Mouse (Mus musculus) hindbrain, embryonic 15.5 days (tissue): ENCODE results near the gene Slc4a1. TPM values are rescaled to one million over a fixed set of nuclear protein-coding genes. Genes with fewer than 3 reads are reported as not detected.

Source experiments
- ATAC-seq: fragments of 200-750 bp; cut with Nextera tagmentation; 2 replicates; pipeline ENCODE4 v1.8.0; 2017; ENCODE audit warnings: low read depth, moderate number of reproducible peaks, moderate TSS enrichment; ENCODE audit not compliant: low FRiP score
- H3K27ac ChIP-seq: fragments of 300-500 bp; sonication (generic); replicated peaks from 2 replicates; pipeline ENCODE4 v1.5.1; 2015; ENCODE audit warnings: mild to moderate bottlenecking, inconsistent platforms
- H3K27me3 ChIP-seq: fragments of 300-500 bp; sonication (generic); 2 replicates; pipeline ENCODE4 v1.6.1; 2015; ENCODE audit warnings: control low read depth, inconsistent platforms
- H3K36me3 ChIP-seq: fragments of 300-500 bp; sonication (generic); 2 replicates; pipeline ENCODE4 v1.6.1; 2015; ENCODE audit warnings: control low read depth, inconsistent platforms
- H3K4me1 ChIP-seq: fragments of 300-500 bp; sonication (generic); replicated peaks from 2 replicates; pipeline ENCODE4 v1.6.1; 2015; ENCODE audit warnings: control low read depth, inconsistent platforms
- H3K4me2 ChIP-seq: fragments of 300-500 bp; sonication (generic); 2 replicates; pipeline ENCODE4 v1.6.1; 2015; ENCODE audit warnings: moderate library complexity, mild to moderate bottlenecking, inconsistent platforms
- H3K4me3 ChIP-seq: fragments of 300-500 bp; sonication (generic); 2 replicates; pipeline ENCODE4 v1.5.1; 2015; ENCODE audit warnings: mild to moderate bottlenecking, inconsistent platforms
- H3K9ac ChIP-seq: fragments of 300-500 bp; sonication (generic); 2 replicates; pipeline ENCODE4 v1.6.1; 2015; ENCODE audit warnings: inconsistent platforms
- H3K9me3 ChIP-seq: fragments of 300-500 bp; sonication (generic); 2 replicates; pipeline ENCODE4 v1.6.1; 2016; ENCODE audit warnings: control low read depth, inconsistent platforms
- WGBS: fragments of 180-500 bp; shearing (Covaris S2); methylation state at CpG from one replicate; pipeline ENCODE4 v1.1.7; 2015; 5-methylcytosine and 5-hydroxymethylcytosine counted together
- polyA plus RNA-seq: library from polyadenylated mRNA; unstranded; fragments of >200 nt; fragmentation: Nextera tagmentation; extraction: Ambion mirVana; gene quantifications from 2 replicates; pipeline ENCODE4 v1.2.1, GENCODE M21; 2015

Gene Slc4a1
- polyA plus RNA-seq, 1 experiment from 2014 or later, result 3.4 TPM

GRCm38 (mm10) chr11:102352378-102352777, 13.6 kb downstream of the Slc4a1 start:
- H3K9me3 ChIP-seq, result no peaks in the 10 kb centered on the region
- H3K27me3 ChIP-seq, result no peaks in the 10 kb centered on the region
- no peak overlapping the region for H3K27ac ChIP-seq
- no peaks in the 10 kb centered on the region for H3K4me1 ChIP-seq
- WGBS, result 53% methylated on average over 5 of the region's 5 CpGs
- no peak for ATAC-seq
- H3K9ac ChIP-seq, result no peak overlapping the region
- H3K4me2 ChIP-seq, result no peak overlapping the region
- H3K36me3 ChIP-seq, result no peaks in the 10 kb centered on the region
- no peak overlapping the region for H3K4me3 ChIP-seq

DNA sequence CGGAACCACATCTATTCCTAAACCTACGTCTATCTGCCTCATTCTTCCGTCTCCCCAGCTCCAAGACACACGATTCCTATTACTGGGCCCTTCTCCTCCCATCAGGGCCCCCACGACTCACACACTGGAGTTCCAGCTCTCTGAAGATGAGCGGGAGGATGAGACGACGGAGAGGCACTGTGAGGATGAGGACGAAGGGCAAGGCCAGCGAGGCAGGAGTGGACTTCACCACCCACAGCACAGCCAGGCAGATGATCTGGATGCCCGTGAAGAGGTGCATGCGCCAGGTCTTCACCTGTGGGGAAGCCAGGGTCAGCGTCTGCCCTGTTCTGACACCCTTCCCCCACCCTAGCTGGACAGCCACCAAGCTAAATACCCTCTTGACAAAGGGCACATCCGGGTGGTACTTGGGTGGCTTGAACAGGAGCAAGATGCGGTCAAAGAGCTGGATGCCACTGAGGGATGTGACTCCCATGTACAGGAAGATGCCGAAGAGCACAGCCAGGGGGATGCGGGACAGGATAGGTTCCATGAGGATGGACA, 15.0 kb downstream of the Slc4a1 start:
- ATAC-seq, result no peak
- Histone ChIP-seq H3K4me1 (no peaks in the 10 kb centered on the region), H3K4me3 (no peak overlapping the region), H3K27me3 (no peaks in the 10 kb centered on the region), H3K9ac (no peak overlapping the region), H3K27ac (no peak overlapping the region), H3K36me3 (no peaks in the 10 kb centered on the region), H3K9me3 (no peaks in the 10 kb centered on the region), H3K4me2 (no peak overlapping the region)
- WGBS, result 89% methylated on average over 17 of the region's 17 CpGs

GRCm38 (mm10) chr11:102350416-102350815, 15.6 kb downstream of the Slc4a1 start:
- no peak overlapping the region for H3K9ac ChIP-seq
- H3K27ac ChIP-seq, result no peak overlapping the region

DNA sequence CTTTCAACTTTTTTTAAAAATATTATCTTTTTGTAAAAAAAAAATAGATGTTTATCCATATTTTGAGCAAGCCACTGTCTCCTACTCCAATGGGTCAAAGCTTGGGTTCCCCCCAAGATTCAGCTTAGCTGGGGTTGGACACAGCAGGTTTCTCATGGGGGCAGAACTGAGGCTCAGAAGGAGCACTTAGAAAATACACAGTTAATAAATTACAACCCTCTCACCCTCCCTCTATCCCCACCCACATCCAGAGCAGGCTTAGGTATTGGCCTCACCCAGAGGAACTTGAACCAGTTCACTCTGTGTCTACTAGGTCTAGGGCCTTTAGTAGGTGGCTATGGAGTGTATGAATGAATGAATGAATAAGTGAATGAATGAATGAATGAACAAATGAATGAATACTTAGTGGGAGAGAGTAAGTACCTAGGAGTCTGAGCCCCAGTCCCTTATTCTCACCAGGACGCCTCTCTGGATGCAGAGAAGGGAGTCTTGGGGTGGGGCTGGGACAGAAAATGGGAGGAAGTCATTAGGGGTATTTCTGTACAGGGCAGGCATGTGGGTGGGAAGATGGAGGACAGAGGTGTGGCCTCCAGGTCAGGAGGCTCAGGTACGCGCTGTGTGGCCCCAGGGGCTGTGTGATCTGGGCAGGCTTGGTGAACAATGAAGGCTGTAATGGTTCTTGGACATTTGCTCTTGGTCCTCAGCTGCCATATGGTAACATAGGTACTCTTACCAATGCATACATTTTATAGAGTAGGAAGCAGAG, 16.6 kb downstream of the Slc4a1 start:
- no peaks in the 10 kb centered on the region for H3K36me3 ChIP-seq
- no peaks in the 10 kb centered on the region for H3K27me3 ChIP-seq
- H3K9me3 ChIP-seq, result no peaks in the 10 kb centered on the region
- WGBS, result 86% methylated on average over 3 of the region's 3 CpGs
- no peak overlapping the region for H3K4me3 ChIP-seq
- no peak for ATAC-seq
- no peaks in the 10 kb centered on the region for H3K4me1 ChIP-seq
- H3K27ac ChIP-seq, result no peak overlapping the region
- H3K4me2 ChIP-seq, result no peak overlapping the region
- H3K9ac ChIP-seq, result no peak overlapping the region

More at GRCm38 (mm10) chr11:102350416-102350815, 15.6 kb downstream of the Slc4a1 start:
- H3K36me3 ChIP-seq, result no peaks in the 10 kb centered on the region
- no peaks in the 10 kb centered on the region for H3K9me3 ChIP-seq
- WGBS, result 89% methylated on average over 4 of the region's 4 CpGs
- no peaks in the 10 kb centered on the region for H3K27me3 ChIP-seq
- H3K4me2 ChIP-seq, result no peak overlapping the region
- no peak for ATAC-seq
- H3K4me1 ChIP-seq, result no peaks in the 10 kb centered on the region
- no peak overlapping the region for H3K4me3 ChIP-seq

GRCm38 (mm10) chr11:102348771-102349170, 17.2 kb downstream of the Slc4a1 start:
- Histone ChIP-seq H3K9ac (no peak overlapping the region), H3K27me3 (no peaks in the 10 kb centered on the region), H3K4me3 (no peak overlapping the region), H3K4me1 (no peaks in the 10 kb centered on the region), H3K36me3 (no peaks in the 10 kb centered on the region), H3K27ac (no peak overlapping the region), H3K9me3 (no peaks in the 10 kb centered on the region), H3K4me2 (no peak overlapping the region)
- WGBS, result 83% methylated on average over 11 of the region's 11 CpGs
- ATAC-seq, result no peak

GRCm38 (mm10) chr11:102348101-102348585, 17.9 kb downstream of the Slc4a1 start:
- no peak for ATAC-seq
- H3K4me3 ChIP-seq, result no peak overlapping the region
- WGBS, result 96% methylated on average over 7 of the region's 7 CpGs

GRCm38 (mm10) chr11:102347683-102348082, 18.3 kb downstream of the Slc4a1 start:
- Histone ChIP-seq H3K27me3 (no peaks in the 10 kb centered on the region), H3K4me1 (no peaks in the 10 kb centered on the region), H3K27ac (no peak overlapping the region), H3K9me3 (no peaks in the 10 kb centered on the region), H3K4me2 (no peak overlapping the region), H3K4me3 (no peak overlapping the region), H3K9ac (no peak overlapping the region), H3K36me3 (no peaks in the 10 kb centered on the region)
- no peak for ATAC-seq
- WGBS, result 75% methylated on average over 5 of the region's 5 CpGs

More at GRCm38 (mm10) chr11:102348101-102348585, 17.9 kb downstream of the Slc4a1 start:
- no peaks in the 10 kb centered on the region for H3K36me3 ChIP-seq
- H3K27ac ChIP-seq, result no peak overlapping the region
- no peaks in the 10 kb centered on the region for H3K27me3 ChIP-seq
- no peak overlapping the region for H3K4me2 ChIP-seq
- no peak overlapping the region for H3K9ac ChIP-seq
- H3K9me3 ChIP-seq, result no peaks in the 10 kb centered on the region
- H3K4me1 ChIP-seq, result no peaks in the 10 kb centered on the region

DNA sequence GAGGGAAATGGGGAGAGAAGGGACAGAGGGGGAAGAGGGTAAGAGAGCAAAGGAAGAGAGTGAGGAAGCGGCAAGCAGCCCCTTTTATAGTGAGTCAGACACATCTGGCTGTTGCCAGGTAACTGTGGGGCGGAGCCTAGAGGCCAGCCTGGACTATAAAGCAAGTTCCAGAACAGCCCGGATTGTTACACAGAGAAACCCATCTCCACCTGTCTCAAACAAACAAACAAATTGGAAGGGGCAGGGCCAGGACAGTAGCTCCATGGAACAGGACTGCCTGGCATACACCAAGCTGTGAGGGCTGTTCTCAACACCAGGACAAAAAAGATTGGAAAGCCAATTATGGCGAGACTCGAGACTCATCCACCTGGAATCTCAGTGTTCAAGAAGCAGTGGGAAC, 19.1 kb downstream of the Slc4a1 start:
- Histone ChIP-seq H3K4me2 (no peak overlapping the region), H3K9ac (no peak overlapping the region), H3K27me3 (no peaks in the 10 kb centered on the region), H3K9me3 (no peaks in the 10 kb centered on the region), H3K4me3 (no peak overlapping the region), H3K27ac (no peak overlapping the region), H3K4me1 (no peaks in the 10 kb centered on the region), H3K36me3 (no peaks in the 10 kb centered on the region)
- 66% methylated on average over 5 of the region's 5 CpGs for WGBS
- ATAC-seq, result no peak

- Histone ChIP-seq H3K36me3 (no peaks in the 10 kb centered on the region), H3K9me3 (no peaks in the 10 kb centered on the region), H3K4me3 (no peak overlapping the region), H3K9ac (no peak overlapping the region), H3K27me3 (no peaks in the 10 kb centered on the region), H3K4me1 (no peaks in the 10 kb centered on the region), H3K27ac (no peak overlapping the region), H3K4me2 (no peak overlapping the region)
- WGBS, result 91% methylated on average over 3 of the region's 3 CpGs
- ATAC-seq, result no peak
Measured at GRCm38 (mm10) chr11:102344458-102344857, 21.5 kb downstream of the Slc4a1 start.

DNA sequence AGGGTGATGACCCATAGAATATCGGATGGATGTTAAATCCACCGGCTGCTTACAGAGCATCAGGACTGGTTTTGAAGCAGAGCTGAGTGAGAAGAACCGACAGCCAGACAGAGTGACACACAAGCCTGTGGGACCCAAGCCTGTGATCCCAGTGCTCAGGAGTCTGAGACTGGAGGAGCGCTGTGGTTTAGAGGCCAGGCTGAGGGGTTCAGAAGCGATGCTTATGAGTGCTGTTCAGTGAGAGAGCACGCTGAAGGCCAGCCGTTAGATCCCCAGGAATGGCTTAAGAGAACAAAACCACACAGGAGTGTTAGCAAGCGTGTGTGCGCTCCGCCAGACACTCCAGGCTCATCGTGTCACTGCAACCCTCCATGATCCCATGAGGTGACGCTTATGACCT, 23.3 kb downstream of the Slc4a1 start:
- no peaks in the 10 kb centered on the region for H3K36me3 ChIP-seq
- H3K4me1 ChIP-seq, result no peaks in the 10 kb centered on the region
- H3K9ac ChIP-seq, result no peak overlapping the region
- no peaks in the 10 kb centered on the region for H3K9me3 ChIP-seq
- H3K27ac ChIP-seq, result no peak overlapping the region
- no peak for ATAC-seq
- 62% methylated on average over 12 of the region's 12 CpGs for WGBS
- H3K27me3 ChIP-seq, result no peaks in the 10 kb centered on the region
- no peak overlapping the region for H3K4me3 ChIP-seq
- H3K4me2 ChIP-seq, result no peak overlapping the region

DNA sequence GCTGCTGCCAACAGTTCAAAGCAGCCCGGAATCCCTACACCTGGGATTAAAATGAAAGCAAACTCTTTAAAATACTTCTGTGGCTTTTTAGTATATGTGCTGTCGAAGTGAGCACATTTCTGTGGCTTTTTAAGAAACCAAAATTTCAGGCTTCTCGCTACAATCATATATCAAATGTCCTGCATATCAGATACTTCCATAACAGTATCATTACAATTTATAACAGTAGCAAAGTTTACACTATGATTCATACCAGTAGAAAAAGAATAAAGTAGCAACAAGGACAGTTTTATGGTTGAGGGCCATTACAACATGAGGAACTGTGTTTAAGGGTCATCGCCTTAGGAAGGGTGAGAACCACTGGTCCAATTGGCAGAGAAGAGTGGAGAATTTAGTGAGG, 24.9 kb downstream of the Slc4a1 start:
- no peak for ATAC-seq
- H3K4me2 ChIP-seq, result no peak overlapping the region
- H3K27me3 ChIP-seq, result no peaks in the 10 kb centered on the region
- WGBS, result 94% methylated on average over 4 of the region's 4 CpGs
- no peak overlapping the region for H3K27ac ChIP-seq
- no peaks in the 10 kb centered on the region for H3K9me3 ChIP-seq
- no peaks in the 10 kb centered on the region for H3K36me3 ChIP-seq
- no peaks in the 10 kb centered on the region for H3K4me1 ChIP-seq
- no peak overlapping the region for H3K4me3 ChIP-seq
- H3K9ac ChIP-seq, result no peak overlapping the region

- Histone ChIP-seq H3K9ac (no peak overlapping the region), H3K27me3 (no peaks in the 10 kb centered on the region), H3K27ac (no peak overlapping the region), H3K36me3 (no peaks in the 10 kb centered on the region), H3K4me2 (no peak overlapping the region), H3K4me3 (no peak overlapping the region), H3K9me3 (no peaks in the 10 kb centered on the region), H3K4me1 (0 out of 2 replicates have a peak, but pooled peaks cover 3% of the 10 kb centered on the region)
- 67% methylated on average over 4 of the region's 4 CpGs for WGBS
- no peak for ATAC-seq
Measured at GRCm38 (mm10) chr11:102339624-102340023, 26.4 kb downstream of the Slc4a1 start.
